Mouse (Mus musculus) stomach, postnatal 0 days (tissue): ENCODE data around the gene Mgarp.

Experiments
- CTCF ChIP-seq: IDR thresholded peaks from 2 replicates; pipeline ENCODE4 v1.5.1; 2016; ENCODE audit warnings: antibody characterized with exemption, low read depth, mild to moderate bottlenecking, moderate library complexity
- EP300 ChIP-seq: optimal IDR thresholded peaks from 2 replicates; pipeline ENCODE3; 2016; ENCODE audit warnings: antibody characterized with exemption

DNA sequence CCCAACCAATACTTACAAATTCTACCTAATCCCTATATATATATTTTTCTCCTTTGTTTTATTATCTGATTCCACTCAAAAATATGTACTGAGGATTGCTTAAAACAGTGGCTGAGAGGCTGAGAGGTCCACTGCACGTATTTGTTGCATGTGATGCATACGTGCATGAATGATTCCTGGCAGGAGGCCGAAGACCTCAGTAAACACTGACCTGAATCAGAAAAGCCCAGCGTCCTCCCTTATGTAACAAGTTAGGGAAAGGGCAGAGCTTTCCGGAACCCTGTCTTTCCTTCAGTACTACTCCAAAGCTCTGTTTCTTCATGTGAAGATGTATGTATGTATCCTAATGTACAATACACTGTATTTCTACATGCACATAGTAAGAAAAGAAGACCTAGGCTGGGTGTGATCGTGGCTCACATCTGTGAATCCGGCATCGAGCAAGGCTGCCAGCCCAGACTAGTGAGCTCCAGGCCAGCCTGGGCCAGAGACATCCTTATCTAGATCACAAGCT is 8.6 kb downstream of the Mgarp start:
- TF ChIP-seq CTCF (no peak), EP300 (no peak)
